Mouse (Mus musculus) limb, embryonic 15.5 days (tissue): ENCODE results near the gene Fgfr2. TPM values are rescaled to one million over a fixed set of nuclear protein-coding genes. Genes with fewer than 3 reads are reported as not detected.

Source experiments
- ATAC-seq: fragments of 200-750 bp; cut with Nextera tagmentation; 2 replicates; pipeline ENCODE4 v1.8.0; 2017; ENCODE audit warnings: low read depth, moderate TSS enrichment; ENCODE audit not compliant: insufficient number of reproducible peaks, low FRiP score, low TSS enrichment
- H3K27ac ChIP-seq: fragments of 300-500 bp; sonication (generic); 2 replicates; pipeline ENCODE4 v1.5.1; 2015; ENCODE audit warnings: moderate library complexity, mild to moderate bottlenecking, inconsistent platforms
- H3K27me3 ChIP-seq: fragments of 300-500 bp; sonication (generic); 2 replicates; pipeline ENCODE4 v1.6.1; 2015; ENCODE audit warnings: inconsistent platforms
- H3K36me3 ChIP-seq: fragments of 300-500 bp; sonication (generic); 2 replicates; pipeline ENCODE4 v1.6.1; 2015; ENCODE audit warnings: inconsistent platforms
- H3K4me1 ChIP-seq: fragments of 300-500 bp; sonication (generic); 2 replicates; pipeline ENCODE4 v1.6.1; 2015; ENCODE audit warnings: inconsistent platforms
- H3K4me2 ChIP-seq: fragments of 300-500 bp; sonication (generic); 2 replicates; pipeline ENCODE4 v1.6.1; 2015; ENCODE audit warnings: mild to moderate bottlenecking, inconsistent platforms
- H3K4me3 ChIP-seq: fragments of 300-500 bp; sonication (generic); 2 replicates; pipeline ENCODE4 v1.5.1; 2015; ENCODE audit warnings: mild to moderate bottlenecking, inconsistent platforms
- H3K9ac ChIP-seq: fragments of 300-500 bp; sonication (generic); 2 replicates; pipeline ENCODE4 v1.6.1; 2015; ENCODE audit warnings: inconsistent platforms
- H3K9me3 ChIP-seq: fragments of 300-500 bp; sonication (generic); 2 replicates; pipeline ENCODE4 v1.6.1; 2016; ENCODE audit warnings: inconsistent platforms
- WGBS: fragments of 180-500 bp; shearing (Covaris S2); methylation state at CpG from one replicate; pipeline ENCODE4 v1.1.7; 2015; 5-methylcytosine and 5-hydroxymethylcytosine counted together
- polyA plus RNA-seq: library from polyadenylated mRNA; unstranded; fragments of >200 nt; fragmentation: Nextera tagmentation; extraction: Ambion mirVana; gene quantifications from 2 replicates; pipeline ENCODE4 v1.2.1, GENCODE M21; 2015

Fgfr2 gene
- polyA plus RNA-seq, 1 experiment from 2014 or later = 101 TPM

DNA sequence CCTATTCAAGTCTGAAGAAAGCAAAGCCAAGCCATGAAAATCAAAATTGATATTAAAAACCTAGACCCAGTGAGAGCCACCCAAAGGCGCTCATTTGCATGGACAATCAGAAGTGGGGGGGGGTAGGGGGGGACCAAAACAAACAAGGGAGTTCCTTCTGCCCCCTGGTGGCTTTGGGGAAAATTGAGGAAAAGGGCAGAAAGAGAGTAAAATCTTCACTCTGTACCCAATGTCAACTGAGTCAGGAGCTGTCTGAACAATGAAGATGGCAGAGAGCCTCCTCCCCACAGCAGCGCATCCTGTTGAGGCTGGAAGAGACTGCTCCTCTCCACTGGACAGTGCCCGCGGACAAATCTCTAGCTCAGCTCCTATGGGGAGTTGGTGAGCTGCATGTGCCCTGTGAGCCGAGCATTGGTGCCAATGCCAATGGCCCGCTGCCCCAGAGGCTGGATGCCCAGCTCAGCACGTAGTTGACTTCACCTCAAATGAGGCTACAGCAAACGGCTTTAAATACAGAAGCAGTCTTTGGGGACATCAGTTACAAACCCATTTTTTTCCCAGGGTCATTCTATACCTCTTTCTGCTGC, 2742.3 kb downstream of the Fgfr2 start:
- H3K36me3 ChIP-seq = no peaks in the 10 kb centered on the region

DNA sequence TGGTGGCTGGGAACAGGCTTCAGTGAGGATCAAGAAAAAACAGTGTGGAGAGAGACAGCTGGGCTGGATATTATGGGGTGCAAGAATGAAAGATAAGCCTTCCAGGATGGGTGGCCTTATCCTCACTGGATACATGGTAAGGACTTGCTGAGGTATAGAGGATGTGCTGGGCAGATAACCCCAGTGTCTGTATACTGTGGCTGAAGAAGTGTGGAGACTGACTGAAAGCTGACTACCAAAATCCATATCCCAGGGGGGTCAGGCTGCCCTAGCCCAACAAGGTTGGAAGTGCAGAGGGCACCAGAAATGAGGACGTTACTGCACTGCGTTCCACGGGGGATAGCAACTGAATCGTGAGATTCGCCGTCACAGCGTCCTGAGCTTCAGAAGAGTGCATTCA, 2742.8 kb downstream of the Fgfr2 start:
- H3K9me3 ChIP-seq = no peaks in the 10 kb centered on the region
- no peak overlapping the region for H3K4me3 ChIP-seq
- H3K27ac ChIP-seq = no peak overlapping the region
- no peaks in the 10 kb centered on the region for H3K27me3 ChIP-seq
- H3K4me2 ChIP-seq = no peak overlapping the region
- H3K36me3 ChIP-seq = no peaks in the 10 kb centered on the region
- H3K4me1 ChIP-seq = no peaks in the 10 kb centered on the region
- WGBS = 96% methylated on average over 7 of the region's 7 CpGs
- ATAC-seq = no peak
- H3K9ac ChIP-seq = no peak overlapping the region

More for the DNA sequence above, 2742.3 kb downstream of the Fgfr2 start:
- no peak for ATAC-seq
- H3K27me3 ChIP-seq = no peaks in the 10 kb centered on the region
- no peak overlapping the region for H3K4me3 ChIP-seq
- WGBS = 85% methylated on average over 8 of the region's 8 CpGs
- H3K27ac ChIP-seq = no peak overlapping the region
- H3K4me1 ChIP-seq = no peaks in the 10 kb centered on the region
- H3K9me3 ChIP-seq = no peaks in the 10 kb centered on the region
- no peak overlapping the region for H3K4me2 ChIP-seq
- no peak overlapping the region for H3K9ac ChIP-seq

DNA sequence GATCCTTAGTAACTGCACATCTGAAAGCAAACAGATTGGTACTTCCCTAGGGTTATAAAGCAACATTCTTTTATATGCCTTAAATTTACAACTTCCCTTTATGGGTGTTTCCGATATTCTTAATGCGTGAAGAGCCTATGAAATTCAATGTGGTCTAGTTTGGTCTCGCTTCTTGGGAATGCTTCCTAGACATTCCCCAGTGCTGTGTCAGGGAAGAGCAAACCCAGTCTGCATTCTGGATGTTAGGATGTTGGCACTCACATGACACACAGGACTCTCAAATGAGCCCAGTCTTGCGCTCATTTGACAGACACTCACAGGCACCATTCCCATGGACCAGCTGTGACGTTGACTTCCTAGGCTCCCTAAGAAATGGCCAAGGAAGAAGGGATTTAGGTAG, 2743.3 kb downstream of the Fgfr2 start:
- ATAC-seq = no peak
- no peaks in the 10 kb centered on the region for H3K36me3 ChIP-seq
- no peaks in the 10 kb centered on the region for H3K9me3 ChIP-seq
- no peaks in the 10 kb centered on the region for H3K27me3 ChIP-seq
- H3K4me2 ChIP-seq = no peak overlapping the region
- H3K4me1 ChIP-seq = no peaks in the 10 kb centered on the region
- H3K9ac ChIP-seq = no peak overlapping the region
- 61% methylated on average over 5 of the region's 5 CpGs for WGBS
- H3K4me3 ChIP-seq = no peak overlapping the region
- H3K27ac ChIP-seq = no peak overlapping the region

GRCm38 (mm10) chr7:130378308-130378707, 2744.8 kb downstream of the Fgfr2 start:
- H3K4me1 ChIP-seq = no peaks in the 10 kb centered on the region
- H3K36me3 ChIP-seq = no peaks in the 10 kb centered on the region
- WGBS = 79% methylated on average over 3 of the region's 3 CpGs
- no peak overlapping the region for H3K27ac ChIP-seq
- H3K27me3 ChIP-seq = no peaks in the 10 kb centered on the region
- H3K9ac ChIP-seq = no peak overlapping the region
- no peak overlapping the region for H3K4me3 ChIP-seq
- ATAC-seq = no peak
- H3K4me2 ChIP-seq = no peak overlapping the region
- no peaks in the 10 kb centered on the region for H3K9me3 ChIP-seq

DNA sequence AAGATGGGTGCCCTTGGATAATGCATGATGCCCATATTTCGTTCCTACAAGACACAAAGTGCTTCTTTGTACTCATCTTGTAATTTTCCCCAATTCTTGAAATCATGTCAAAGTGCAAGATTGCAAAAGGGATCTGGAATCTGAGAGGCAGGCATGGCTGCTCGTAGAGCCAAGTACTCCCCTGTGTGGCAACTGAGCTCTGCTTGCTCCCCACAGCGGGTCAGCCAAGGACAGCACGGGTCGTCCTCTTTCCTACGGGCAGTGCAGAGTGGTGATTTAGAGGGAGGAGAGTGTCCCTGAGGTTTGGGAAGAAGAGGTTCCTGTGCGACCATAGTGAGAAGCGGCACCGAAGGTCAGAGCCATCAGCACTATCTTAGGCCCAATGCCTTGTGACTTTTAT, 2748.8 kb downstream of the Fgfr2 start:
- Histone ChIP-seq H3K9ac (no peak overlapping the region), H3K4me2 (no peak overlapping the region), H3K27me3 (no peaks in the 10 kb centered on the region), H3K36me3 (no peaks in the 10 kb centered on the region), H3K9me3 (no peaks in the 10 kb centered on the region), H3K4me3 (no peak overlapping the region), H3K27ac (no peak overlapping the region), H3K4me1 (peaks cover 4% of the 10 kb centered on the region; the same call in 1 of the 2 replicates)
- ATAC-seq = no peak
- whole genome bisulfite sequencing = 66% methylated on average over 9 of the region's 9 CpGs

GRCm38 (mm10) chr7:130368827-130369641, 2754.1 kb downstream of the Fgfr2 start:
- ATAC-seq = no peak
- H3K9ac ChIP-seq = no peak overlapping the region
- H3K4me3 ChIP-seq = no peak overlapping the region
- peak overlapping the region; percentile 22; the same call in 1 of the 2 replicates for H3K4me2 ChIP-seq
- H3K27ac ChIP-seq = no peak overlapping the region
- peaks cover 15% of the 10 kb centered on the region for H3K4me1 ChIP-seq
- H3K36me3 ChIP-seq = no peaks in the 10 kb centered on the region
- H3K9me3 ChIP-seq = 0 out of 2 replicates have a peak, but pooled peaks cover 5% of the 10 kb centered on the region
- H3K27me3 ChIP-seq = no peaks in the 10 kb centered on the region
- WGBS = 45% methylated on average over 24 of the region's 24 CpGs

DNA sequence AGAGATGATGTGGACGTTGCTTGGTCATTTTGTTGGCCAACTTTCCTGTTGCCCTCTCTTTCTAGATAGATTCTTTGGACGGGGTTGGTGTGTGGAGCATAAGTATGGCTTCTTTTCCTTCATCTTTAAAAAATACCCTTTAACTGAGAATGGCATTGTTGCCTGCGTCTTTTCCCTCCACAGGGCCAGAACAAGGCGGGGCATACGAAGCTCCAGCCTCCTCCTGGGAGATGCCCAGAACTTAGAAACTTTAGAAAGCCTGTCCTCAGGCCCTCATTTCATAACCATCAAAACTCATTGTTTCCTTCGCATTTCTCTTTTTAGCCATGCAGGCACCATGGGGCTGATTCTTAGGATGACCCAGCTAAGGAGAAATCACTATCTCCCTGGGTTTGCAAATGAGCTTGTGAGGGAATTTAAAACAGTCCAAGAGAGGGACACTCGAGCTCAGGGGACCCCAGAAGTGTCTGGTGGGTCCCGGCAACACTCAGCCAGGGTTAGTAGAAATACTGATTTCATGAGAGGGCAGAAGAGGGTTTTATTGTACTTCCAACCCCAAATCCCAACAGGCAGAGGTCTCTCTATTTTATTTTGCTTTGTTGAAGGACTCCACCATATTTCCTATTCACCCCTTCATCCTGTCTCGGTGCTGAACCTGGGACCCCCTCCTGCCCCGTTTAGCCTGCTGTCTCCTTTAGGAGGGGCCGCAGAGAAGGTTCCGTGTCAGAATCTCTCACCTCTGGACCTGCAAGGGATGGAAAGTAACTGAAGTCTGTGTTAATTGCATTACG, 2754.9 kb downstream of the Fgfr2 start:
- Histone ChIP-seq H3K4me2 (no peak overlapping the region; the same call in 1 of the 2 replicates), H3K9ac (no peak overlapping the region), H3K4me1 (peaks cover 15% of the 10 kb centered on the region), H3K27ac (no peak overlapping the region), H3K36me3 (no peaks in the 10 kb centered on the region), H3K27me3 (no peaks in the 10 kb centered on the region), H3K9me3 (0 out of 2 replicates have a peak, but pooled peaks cover 5% of the 10 kb centered on the region), H3K4me3 (no peak overlapping the region)
- ATAC-seq = no peak
- 53% methylated on average over 13 of the region's 13 CpGs for WGBS

DNA sequence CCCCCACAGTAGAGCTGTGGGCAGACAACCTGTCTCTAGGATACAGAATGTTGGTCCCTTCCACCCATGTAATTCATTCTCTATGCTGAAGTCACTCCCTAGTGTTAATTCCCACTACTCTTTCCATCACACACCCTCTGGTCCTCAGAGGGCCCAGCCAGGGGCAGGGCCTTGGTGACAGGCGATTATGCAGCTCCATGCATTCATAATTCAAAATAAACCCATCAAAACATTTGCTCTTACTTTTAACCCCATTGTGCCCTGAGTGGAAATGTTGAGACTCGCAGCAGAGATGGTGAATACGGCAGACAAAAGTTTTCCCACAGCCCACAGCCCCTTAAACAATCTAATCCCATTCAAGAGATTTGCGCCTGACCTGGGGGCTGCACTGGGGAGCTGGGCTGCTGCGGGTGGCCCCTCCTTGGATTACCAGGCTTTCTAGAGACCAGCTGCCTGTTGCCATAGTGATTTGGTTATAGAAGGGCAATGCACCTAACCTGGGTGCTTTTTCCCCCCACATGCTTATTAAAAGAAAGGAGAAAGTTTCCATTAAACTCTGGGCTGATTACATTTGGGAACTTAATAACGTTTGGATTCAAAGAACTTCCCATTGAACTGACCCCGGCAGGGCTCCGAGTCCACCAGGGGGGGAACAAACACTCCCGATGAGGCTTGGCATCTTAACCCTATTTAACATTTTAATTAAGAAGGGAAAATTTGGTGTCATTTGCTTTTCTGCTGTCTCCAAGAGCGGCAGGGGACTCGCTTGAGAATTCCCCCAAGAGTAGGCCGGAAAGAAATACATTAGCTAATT, 2755.7 kb downstream of the Fgfr2 start:
- no peak overlapping the region for H3K9ac ChIP-seq

GRCm38 (mm10) chr7:130365711-130366110, 2757.4 kb downstream of the Fgfr2 start:
- Histone ChIP-seq H3K27me3 (no peaks in the 10 kb centered on the region), H3K4me1 (peaks cover 15% of the 10 kb centered on the region)

More for the DNA sequence above, 2755.7 kb downstream of the Fgfr2 start:
- Histone ChIP-seq H3K27me3 (no peaks in the 10 kb centered on the region), H3K4me2 (no peak overlapping the region), H3K27ac (no peak overlapping the region), H3K4me1 (peaks cover 15% of the 10 kb centered on the region), H3K9me3 (0 out of 2 replicates have a peak, but pooled peaks cover 5% of the 10 kb centered on the region), H3K36me3 (no peaks in the 10 kb centered on the region), H3K4me3 (no peak overlapping the region)
- ATAC-seq = no peak
- 43% methylated on average over 12 of the region's 12 CpGs for WGBS

GRCm38 (mm10) chr7:130340412-130341152, 2782.6 kb downstream of the Fgfr2 start:
- H3K9me3 ChIP-seq = no peaks in the 10 kb centered on the region
- H3K4me3 ChIP-seq = no peak overlapping the region
- 67% methylated on average over 6 of the region's 6 CpGs for WGBS
- peak overlapping the region; percentile 70; the same call in 1 of the 2 replicates for H3K27ac ChIP-seq
- ATAC-seq = peak; percentile 65; the same call in 1 of the 2 replicates
- H3K4me1 ChIP-seq = no peaks in the 10 kb centered on the region
- no peaks in the 10 kb centered on the region for H3K27me3 ChIP-seq
- H3K4me2 ChIP-seq = no peak overlapping the region
- H3K9ac ChIP-seq = no peak overlapping the region
- H3K36me3 ChIP-seq = no peaks in the 10 kb centered on the region

More at GRCm38 (mm10) chr7:130365711-130366110, 2757.4 kb downstream of the Fgfr2 start:
- ATAC-seq = no peak
- 0 out of 2 replicates have a peak, but pooled peaks cover 5% of the 10 kb centered on the region for H3K9me3 ChIP-seq
- WGBS = 86% methylated on average over 10 of the region's 10 CpGs
- no peak overlapping the region for H3K27ac ChIP-seq
- H3K9ac ChIP-seq = no peak overlapping the region
- no peak overlapping the region for H3K4me2 ChIP-seq
- no peak overlapping the region for H3K4me3 ChIP-seq
- H3K36me3 ChIP-seq = no peaks in the 10 kb centered on the region
